Mouse (Mus musculus) small intestine, adult 2 months (tissue): ENCODE results near the gene Nos1. TPM values are rescaled to one million over a fixed set of nuclear protein-coding genes. Genes with fewer than 3 reads are reported as not detected.

Experiments
- H3K27ac ChIP-seq: fragments of 200-500 bp; 2 replicates; pipeline ENCODE4 v1.5.1; 2012; ENCODE audit warnings: low read depth, low read length, control low read depth, inconsistent platforms; ENCODE audit not compliant: insufficient read depth
- H3K27me3 ChIP-seq: fragments of 200-500 bp; 2 replicates; pipeline ENCODE4 v1.6.1; 2012; ENCODE audit warnings: mild to moderate bottlenecking, moderate library complexity, low read length, inconsistent platforms; ENCODE audit not compliant: control insufficient read depth, insufficient read depth
- H3K36me3 ChIP-seq: fragments of 200-500 bp; 2 replicates; pipeline ENCODE4 v1.6.1; 2012; ENCODE audit warnings: mild to moderate bottlenecking, low read length, control low read depth, inconsistent platforms; ENCODE audit not compliant: control insufficient read depth, insufficient read depth
- H3K4me1 ChIP-seq: fragments of 200-500 bp; 2 replicates; pipeline ENCODE4 v1.6.1; 2012; ENCODE audit warnings: low read length, inconsistent platforms, mixed read lengths; ENCODE audit not compliant: control insufficient read depth, insufficient read depth, insufficient read length
- H3K4me3 ChIP-seq: fragments of 200-500 bp; 2 replicates; pipeline ENCODE4 v1.5.1; 2012; ENCODE audit warnings: low read depth, mild to moderate bottlenecking, control low read depth, inconsistent platforms, low read length, moderate library complexity
- CTCF ChIP-seq: fragments of 200-500 bp; IDR thresholded peaks from 2 replicates; pipeline ENCODE4 v1.5.1; 2012; ENCODE audit warnings: low read depth, mild to moderate bottlenecking, control low read depth, inconsistent platforms, low read length, moderate library complexity, mixed read lengths; ENCODE audit not compliant: insufficient replicate concordance, insufficient read length; ENCODE audit errors: extremely low read depth
- POLR2A ChIP-seq: fragments of 200-500 bp; IDR thresholded peaks from 2 replicates; pipeline ENCODE4 v1.6.1; 2012; ENCODE audit warnings: low read depth, mild to moderate bottlenecking, control low read depth, inconsistent platforms, low read length, moderate library complexity
- WGBS: fragments of 180-500 bp; shearing (Covaris S2); methylation state at CpG from one replicate; pipeline ENCODE4 v1.1.7; 2018; 5-methylcytosine and 5-hydroxymethylcytosine counted together
- polyA plus RNA-seq: library from polyadenylated mRNA; depleted of rRNA; stranded (reverse); fragments of >200 nt; gene quantifications from 2 replicates; pipeline ENCODE4 v1.2.3, GENCODE M21; 2012

The Nos1 gene
- polyA plus RNA-seq, 1 experiment = 0.65 TPM

DNA sequence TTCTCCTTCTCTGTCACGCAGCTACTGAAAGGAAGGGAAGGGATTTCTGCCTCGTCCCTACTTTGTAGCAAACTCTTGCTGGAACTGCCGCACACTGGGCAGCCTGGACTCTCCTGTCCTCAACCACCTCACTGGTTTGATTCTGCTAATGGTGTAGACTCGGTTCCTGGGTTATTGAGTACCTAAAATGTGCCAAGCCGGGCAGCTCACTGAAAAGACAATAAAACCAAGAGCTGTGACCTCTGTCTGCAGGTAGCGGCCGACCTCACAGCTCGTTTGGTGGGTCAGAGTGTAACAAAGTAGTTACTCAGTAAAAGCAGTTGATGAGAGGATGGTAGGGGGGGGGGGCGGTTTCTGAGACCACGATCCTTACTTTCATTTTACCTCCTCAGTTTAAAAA is 72.9 kb downstream of the Nos1 start:
- 52% methylated on average over 10 of the region's 10 CpGs for WGBS
- TF ChIP-seq POLR2A (no peak), CTCF (no peak)
- no peak overlapping the region for H3K27ac ChIP-seq
- no peak overlapping the region for H3K4me3 ChIP-seq
- H3K27me3 ChIP-seq = no peaks in the 10 kb centered on the region
- H3K36me3 ChIP-seq = no peaks in the 10 kb centered on the region
- no peaks in the 10 kb centered on the region for H3K4me1 ChIP-seq

DNA sequence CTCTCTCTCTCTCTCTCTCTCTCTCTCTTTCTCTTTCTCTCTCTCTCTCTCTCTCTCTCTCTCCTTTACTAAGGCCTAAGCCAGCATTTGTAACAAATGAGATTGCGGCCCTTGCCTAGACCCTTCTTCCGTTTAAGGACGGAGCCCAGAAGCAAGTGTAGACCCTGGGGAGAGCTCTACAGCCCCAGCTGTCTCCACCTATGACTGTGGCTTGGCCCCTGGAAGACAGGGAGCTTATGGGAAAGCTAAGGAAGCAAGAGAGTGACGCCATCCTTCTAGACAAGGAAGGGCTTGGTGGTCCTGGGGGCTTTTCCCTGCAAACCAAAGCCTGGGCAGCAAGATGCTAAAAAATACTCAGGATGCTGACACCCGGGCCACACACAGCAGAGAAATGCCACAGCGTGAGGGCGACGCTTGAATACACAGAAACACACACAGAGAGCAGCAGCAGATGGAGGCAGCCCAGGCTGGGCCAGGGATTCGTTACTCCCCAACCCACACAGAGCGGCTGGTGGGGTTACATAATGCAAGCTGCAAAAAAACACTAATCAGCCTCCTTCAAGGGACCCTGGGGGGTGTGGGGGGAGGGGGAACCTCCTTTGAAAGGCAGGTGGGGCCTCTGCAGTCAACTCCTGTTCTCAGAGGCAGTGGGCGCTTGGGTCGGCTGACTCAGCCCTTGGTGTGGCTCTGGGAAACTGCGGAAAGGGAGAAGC is 83.9 kb downstream of the Nos1 start:
- no peak overlapping the region for H3K27ac ChIP-seq
- no peaks in the 10 kb centered on the region for H3K27me3 ChIP-seq
- no peaks in the 10 kb centered on the region for H3K4me1 ChIP-seq
- H3K36me3 ChIP-seq = no peaks in the 10 kb centered on the region
- H3K4me3 ChIP-seq = no peak overlapping the region
- WGBS = 33% methylated on average over 13 of the region's 13 CpGs
- TF ChIP-seq CTCF (no peak), POLR2A (no peak)

DNA sequence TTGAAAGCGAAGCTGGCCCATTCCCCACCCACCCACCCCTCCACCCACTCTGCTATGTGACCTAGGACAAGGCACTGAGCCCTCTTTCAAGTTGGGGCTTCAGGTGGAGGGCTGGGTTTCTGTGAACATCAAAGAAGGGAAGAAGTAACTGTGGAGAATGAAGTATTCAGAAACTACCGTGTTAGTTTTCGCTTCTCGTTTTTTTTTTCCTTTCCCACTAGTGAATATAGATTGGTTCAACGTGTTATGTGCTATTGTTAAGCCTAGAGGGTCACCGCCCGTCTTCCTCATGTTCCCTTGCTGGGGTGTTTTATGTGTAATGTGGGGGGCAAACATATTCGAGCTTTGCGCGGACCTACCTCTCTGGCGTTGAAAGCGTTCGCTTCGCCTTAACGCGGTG is 85.0 kb downstream of the Nos1 start:
- H3K27ac ChIP-seq = no peak overlapping the region
- H3K27me3 ChIP-seq = no peaks in the 10 kb centered on the region
- H3K4me3 ChIP-seq = no peak overlapping the region
- 66% methylated on average over 16 of the region's 16 CpGs for WGBS
- no peaks in the 10 kb centered on the region for H3K4me1 ChIP-seq
- TF ChIP-seq CTCF = no peak
- TF ChIP-seq POLR2A = no peak
- H3K36me3 ChIP-seq = no peaks in the 10 kb centered on the region

DNA sequence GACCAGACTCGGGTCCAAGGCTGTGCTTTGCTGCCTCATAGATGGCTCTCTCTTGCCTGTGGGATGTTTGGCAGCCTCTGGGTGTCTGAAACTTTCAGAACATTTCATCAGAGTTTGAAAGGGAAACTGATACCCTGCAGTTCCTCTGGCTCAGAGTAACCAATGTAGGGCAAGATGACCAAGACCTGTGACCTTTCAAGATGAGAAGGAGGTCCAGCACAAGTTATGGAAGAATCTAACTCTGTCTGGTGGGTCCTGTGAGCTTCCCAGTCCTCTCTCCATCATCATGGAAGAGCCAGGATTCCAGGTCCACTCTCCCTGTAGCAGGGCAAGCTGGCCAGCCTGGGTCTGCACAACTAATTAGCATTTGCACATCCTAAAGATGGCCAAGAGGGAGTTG is 90.8 kb downstream of the Nos1 start:
- Histone ChIP-seq H3K36me3 (no peaks in the 10 kb centered on the region), H3K27ac (no peak overlapping the region), H3K27me3 (no peaks in the 10 kb centered on the region), H3K4me1 (no peaks in the 10 kb centered on the region), H3K4me3 (no peak overlapping the region)
- WGBS = 44% methylated on average over 1 of the region's 1 CpGs
- TF ChIP-seq CTCF = no peak
- no peak for TF ChIP-seq POLR2A

DNA sequence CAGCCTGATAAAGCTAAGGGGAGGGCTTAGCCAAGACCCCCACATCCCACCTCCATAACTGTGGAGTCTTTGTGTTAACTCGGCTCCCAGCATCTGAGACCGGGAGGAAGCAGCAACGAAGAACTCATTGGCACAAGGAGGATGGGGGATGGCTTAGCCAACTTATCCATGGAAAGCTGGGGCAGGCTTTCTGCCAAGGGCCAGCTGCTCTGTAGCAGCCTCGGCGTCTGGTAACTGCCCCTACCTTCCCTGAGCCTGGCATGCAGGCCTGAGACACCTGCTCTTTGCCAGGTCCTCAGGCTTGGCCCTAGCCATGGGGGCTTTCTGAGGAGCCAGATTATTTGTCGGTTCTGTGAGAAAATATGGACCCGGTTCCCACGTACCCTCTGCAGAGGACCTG is 93.0 kb downstream of the Nos1 start:
- Histone ChIP-seq H3K4me1 (no peaks in the 10 kb centered on the region), H3K27ac (no peak overlapping the region), H3K27me3 (no peaks in the 10 kb centered on the region), H3K36me3 (no peaks in the 10 kb centered on the region), H3K4me3 (no peak overlapping the region)
- TF ChIP-seq POLR2A = no peak
- no peak for TF ChIP-seq CTCF
- 83% methylated on average over 8 of the region's 8 CpGs for WGBS

DNA sequence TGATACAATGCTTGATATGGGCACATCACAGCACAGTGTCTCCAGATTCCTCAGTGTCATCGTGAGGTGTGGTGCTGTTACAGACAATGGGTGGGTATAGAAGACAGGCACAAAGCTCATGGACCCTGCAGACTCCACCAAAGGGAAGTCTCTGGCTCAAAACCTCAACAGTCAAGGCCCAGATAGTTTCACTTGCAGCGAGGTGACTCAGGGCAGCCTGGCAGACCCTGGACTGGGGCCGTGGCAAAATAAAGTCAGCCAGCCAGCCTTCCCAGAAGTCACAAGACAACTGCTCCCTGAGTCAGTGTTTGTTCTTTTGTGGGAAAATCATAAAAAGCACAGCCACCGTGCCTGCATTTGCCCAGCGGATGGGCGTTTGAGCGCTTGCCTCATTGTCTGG is 93.4 kb downstream of the Nos1 start:
- no peak for TF ChIP-seq CTCF
- TF ChIP-seq POLR2A = no peak
- Histone ChIP-seq H3K27me3 (no peaks in the 10 kb centered on the region), H3K4me1 (no peaks in the 10 kb centered on the region), H3K27ac (no peak overlapping the region), H3K4me3 (no peak overlapping the region), H3K36me3 (no peaks in the 10 kb centered on the region)
- WGBS = 64% methylated on average over 7 of the region's 7 CpGs

DNA sequence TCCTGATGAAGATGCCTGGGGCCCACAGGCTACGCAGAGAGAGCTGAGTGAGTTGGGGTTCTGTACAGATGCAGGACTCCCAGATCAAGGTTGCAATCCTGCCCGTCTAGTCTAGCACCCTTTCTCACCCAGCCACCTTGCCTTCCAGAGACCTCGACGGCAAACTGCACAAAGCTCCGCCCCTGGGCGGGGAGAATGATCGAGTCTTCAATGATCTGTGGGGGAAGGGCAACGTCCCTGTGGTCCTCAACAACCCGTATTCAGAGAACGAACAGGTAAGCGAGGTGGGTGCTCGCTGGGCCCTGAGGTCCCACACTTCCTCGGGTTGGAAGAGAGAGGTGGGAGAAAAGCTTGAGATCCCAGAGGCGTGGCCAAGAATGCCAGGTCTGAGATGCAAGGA is 98.3 kb downstream of the Nos1 start:
- TF ChIP-seq POLR2A (no peak), CTCF (no peak)
- 31% methylated on average over 14 of the region's 14 CpGs for WGBS
- H3K27me3 ChIP-seq = no peaks in the 10 kb centered on the region

More for the DNA sequence above, 98.3 kb downstream of the Nos1 start:
- Histone ChIP-seq H3K36me3 (no peaks in the 10 kb centered on the region), H3K4me1 (no peaks in the 10 kb centered on the region), H3K27ac (no peak overlapping the region), H3K4me3 (no peak overlapping the region)
